Mouse (Mus musculus) natural killer cell, adult 2 months (primary cell): ENCODE data around the gene Gm20850.
"Not testable (repeated sequence)": the region's sequence is repeated elsewhere in the genome, so short reads cannot be mapped to it uniquely, and the experiment has no call there.

Source experiments
- DNase-seq, 2 experiments: peaks; one replicate each; pipeline ENCODE4 v3.0.0; 2022; ENCODE audit warnings: low spot score in 2 of 2

Gene Gm20850

DNA sequence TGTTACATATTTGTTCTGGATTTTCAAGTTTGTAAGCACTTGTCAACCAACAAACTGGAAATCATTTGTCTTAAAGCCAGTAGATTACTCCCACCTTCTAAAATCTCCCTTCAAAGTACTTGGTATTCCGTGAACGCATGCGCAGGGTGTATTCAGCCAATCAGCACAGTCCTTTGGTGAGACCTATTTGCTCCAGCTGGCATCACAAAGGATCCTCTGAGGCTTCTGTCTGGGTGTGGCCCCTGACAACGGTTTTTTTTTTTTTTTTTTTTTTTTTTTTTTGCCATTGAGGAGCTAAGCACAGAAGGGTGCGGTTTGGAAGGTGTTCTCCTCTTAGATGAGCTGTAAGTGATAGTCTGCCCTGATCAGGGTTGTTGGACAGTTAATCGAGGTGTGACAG is at the start of gene Gm20850:
Gm20850 (plus strand) TSS at position 301 of the 400 bp plus-strand sequence.
- DNase-seq: not testable (repeated sequence)
